Mouse (Mus musculus): ENCODE data around the gene Etfrf1.
A peak's percentile ranks its signal among the peaks of the same experiment; 100 is the strongest.

Gene Etfrf1

DNA sequence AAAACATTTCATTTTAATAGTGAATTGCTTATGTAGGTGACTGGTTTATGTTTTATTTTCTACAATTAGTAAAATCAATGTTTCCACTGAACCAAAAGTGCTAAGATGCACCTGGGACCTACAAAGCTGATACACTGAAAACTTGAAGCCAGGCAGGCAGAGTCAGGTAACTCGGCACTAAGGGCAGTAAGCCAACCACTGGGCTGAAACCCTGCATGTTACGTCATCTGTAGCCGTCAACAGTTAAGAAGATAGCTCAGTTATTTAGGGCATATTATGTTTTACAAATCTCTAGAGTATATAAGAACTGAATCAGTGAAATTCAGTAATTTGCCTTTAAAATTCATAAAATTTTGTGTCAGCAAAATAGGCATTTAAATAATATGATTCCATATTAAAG is 15.4 kb downstream of the Etfrf1 start:
- DNase-seq (ENCODE audit: low read depth, low spot score) = no peak

DNA sequence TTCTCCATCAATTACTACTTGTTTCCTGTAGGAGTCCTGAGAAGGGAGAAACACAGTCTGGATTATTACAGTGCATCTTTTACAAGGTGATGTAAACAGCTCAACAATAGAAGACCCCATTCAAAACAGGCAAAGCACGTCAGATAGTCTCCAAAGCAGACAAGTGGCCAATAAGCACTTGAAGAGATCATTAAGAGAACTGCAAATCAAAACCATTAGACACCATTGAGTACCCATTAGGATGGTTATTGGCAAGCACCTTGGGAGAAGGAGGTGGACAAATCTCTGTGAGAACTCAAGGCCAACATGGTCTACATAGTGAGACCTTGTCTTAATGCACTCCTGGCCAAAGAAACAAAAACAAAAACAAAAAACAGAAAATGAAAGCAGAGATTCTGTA is 23.5 kb downstream of the Etfrf1 start:
- DNase-seq (ENCODE audit: low read depth, low spot score) = no peak

DNA sequence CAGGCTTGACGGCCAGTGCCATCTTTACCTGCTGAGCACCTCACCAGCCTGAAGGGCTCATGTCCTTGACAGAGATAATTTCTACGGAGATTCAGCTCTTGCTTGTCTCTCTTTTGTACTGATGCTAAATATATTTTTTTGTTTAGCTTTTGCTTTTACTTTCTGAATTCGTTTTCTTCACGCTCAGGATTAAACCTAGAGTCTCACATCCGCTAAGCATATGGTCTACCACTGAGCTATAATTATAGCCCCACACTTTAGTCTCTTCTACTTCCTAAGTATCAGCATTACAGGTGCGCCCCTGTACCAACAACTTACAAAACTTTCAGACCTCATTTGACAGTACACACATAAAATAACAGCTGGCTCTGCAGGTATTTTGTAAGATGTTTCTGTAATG is 24.4 kb downstream of the Etfrf1 start:
- no peak for DNase-seq (ENCODE audit: low read depth, low spot score)

DNA sequence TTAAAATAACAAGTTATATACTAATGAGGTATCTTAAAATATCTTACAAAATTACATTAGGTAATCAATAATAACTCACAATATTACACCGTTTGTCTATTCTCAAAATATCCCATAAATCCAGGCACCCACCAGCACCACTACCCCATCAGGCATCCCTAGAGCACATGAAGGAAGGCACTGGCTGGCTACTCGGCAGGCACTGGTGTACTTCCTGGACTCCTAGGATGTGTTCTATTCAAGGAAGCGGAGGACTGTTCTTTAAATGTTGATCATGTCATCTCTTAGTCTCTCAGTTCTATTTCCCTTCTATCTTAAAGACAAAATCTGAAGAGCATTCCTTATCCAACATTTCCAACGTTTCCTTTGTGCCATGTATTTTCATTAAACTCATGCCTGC is 26.2 kb downstream of the Etfrf1 start:
- DNase-seq (ENCODE audit: low read depth, low spot score) = no peak

DNA sequence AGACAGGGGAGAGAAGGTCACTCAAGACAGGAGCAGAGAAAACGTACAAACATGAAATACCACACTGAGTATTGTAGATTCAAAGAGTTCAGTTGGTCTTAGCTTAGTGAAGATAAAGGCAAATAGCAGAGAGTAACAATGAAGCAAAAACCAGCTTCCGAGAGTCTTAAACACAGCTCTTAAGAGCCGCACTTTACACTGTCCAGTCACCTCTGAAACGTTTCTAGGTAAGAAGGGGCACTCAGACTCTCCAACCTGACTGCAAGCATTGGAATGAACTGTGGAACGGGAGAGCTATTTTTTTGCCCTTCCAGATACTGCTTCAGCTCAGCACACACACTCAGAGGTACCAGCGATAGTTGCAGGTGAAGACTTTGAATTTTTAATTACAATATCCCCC is 29.4 kb downstream of the Etfrf1 start:
- no peak for DNase-seq (ENCODE audit: low read depth, low spot score)

DNA sequence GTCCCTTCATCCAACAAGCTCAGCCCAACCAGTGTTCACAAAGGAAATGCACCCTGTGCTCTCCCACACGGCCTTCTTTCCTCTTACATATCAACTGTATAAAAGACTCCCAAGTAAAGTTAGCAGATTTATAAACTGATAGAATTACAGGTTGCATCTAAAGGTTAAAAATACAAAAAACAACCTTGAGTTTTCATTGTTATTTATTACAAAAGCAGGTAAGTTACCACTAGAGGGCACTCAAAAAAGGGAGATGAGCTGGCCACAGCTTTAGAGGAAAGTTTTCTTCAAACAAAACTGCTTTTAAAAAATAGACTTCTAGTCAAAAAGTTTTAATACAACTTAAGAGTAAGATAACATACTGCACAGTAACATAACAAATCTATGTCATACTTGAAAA is 31.6 kb downstream of the Etfrf1 start:
- no peak for DNase-seq (ENCODE audit: low read depth, low spot score)

DNA sequence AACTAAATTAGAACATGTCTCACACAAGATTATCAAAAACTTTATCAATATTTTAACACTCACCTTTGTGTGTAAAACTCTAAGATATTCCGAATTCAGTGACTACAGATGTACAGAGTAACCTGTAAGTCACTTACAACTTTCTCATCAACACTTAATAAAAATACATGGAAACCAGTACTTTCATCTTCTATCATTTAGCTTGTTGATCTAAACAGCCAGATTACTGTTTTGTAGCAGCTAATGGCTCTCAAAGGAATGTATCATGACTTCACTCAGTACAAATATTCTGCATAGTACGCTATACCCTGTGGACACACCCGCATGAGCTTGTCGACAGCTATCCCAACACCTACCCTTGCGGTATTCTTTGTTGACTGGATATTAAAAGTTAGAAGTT is 35.9 kb downstream of the Etfrf1 start:
- DNase-seq (ENCODE audit: low read depth, low spot score) = no peak

DNA sequence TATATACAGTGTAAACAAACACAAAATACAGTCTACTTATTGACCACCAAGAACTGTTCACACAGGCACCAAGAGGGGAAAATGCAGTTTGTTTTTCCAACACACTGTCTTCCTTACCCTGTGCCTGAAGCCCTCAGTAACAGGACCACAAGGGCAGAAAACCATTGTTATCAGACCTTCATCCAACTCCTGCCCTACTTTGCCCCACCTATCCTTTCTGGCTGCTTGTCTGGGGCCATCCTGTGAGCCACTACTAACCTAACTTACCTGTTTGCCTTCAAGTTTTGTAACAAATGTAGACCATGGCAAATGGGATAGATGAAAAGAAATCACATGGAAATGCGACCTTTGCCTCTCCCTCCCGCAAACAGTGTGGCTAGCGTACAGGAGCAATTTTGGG is 37.0 kb downstream of the Etfrf1 start:
- no peak for DNase-seq (ENCODE audit: low read depth, low spot score)

DNA sequence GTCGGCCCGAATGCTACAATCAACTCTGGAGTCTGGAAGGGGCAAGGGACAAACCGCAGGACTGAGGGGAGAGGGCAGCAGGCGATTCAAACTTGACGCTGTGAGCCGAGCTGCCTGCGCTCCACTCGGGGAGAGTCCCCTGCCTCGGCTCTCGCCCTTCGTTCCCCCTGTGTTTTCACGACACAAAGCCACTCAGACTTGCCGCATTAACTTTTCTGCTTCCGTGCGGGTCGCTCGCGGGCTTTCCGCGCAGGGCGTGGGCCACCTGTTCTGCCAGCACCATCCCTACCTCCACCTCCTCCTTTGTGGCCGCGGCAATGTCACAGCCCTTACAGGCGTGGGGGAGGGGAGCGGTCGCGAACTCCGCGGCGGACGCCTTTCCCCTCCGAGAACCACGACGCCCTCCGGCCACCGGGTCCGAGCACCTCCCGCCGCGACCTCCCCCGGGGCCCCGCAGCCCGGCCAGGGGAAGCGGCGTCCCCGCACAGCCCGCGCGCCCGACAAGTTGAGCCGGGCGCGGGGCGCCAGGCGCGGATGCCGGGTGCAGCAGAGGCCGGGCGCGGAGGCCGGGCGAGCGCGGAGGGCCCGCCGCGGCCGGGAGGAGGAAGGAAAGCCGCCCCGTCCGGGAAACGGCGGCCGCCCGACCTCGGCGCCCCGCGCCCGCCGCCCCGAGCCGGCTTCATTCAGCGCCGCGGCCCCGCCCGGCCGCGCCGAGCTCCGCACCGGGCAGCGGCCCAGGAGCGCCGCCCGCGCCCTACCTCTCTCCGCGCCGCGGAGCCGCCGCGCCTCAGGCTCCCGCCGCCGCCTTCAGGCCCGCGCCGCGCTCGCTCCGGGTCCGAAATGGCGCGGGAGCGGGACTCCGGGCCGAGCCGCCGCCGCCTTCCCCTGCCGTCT is 38.6 kb downstream of the Etfrf1 start:
- no peak for DNase-seq (ENCODE audit: low read depth, low spot score)

DNA sequence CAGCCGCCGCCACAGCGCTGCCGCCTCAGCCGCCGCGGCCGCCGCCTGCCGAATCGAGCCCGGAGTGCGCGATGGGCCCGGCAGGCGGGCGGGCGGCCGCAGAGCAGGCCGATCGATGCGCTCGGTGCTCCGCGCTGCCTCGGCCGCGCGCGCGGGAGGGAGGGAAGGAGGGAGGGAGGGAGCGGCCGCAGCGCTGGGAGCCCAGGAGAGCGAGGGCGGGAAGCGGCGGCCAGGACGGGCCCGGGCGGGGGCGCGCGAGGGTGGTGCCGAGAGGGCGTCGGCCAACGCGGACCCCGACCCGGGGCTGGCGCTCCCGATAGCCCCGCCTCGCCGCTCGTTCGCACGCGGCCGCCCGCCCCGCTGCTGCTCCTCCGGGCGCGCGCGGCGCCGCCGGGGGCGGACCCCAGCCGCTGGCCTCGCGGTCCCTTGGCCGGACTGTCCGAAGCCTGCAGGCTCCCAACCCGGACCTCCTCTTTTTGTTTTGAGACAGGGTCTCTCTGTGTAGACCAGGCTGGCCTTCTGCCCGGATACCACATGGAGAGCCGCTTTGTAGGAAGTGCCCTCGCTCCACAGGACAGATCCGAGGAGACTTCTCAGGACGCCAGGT is 39.4 kb downstream of the Etfrf1 start, which contains the start of gene Kras:
Gene Kras, minus strand, starts transcription at position 55 of the 607 bp plus-strand sequence.
- peak; percentile 70 for DNase-seq (ENCODE audit: low read depth, low spot score)

DNA sequence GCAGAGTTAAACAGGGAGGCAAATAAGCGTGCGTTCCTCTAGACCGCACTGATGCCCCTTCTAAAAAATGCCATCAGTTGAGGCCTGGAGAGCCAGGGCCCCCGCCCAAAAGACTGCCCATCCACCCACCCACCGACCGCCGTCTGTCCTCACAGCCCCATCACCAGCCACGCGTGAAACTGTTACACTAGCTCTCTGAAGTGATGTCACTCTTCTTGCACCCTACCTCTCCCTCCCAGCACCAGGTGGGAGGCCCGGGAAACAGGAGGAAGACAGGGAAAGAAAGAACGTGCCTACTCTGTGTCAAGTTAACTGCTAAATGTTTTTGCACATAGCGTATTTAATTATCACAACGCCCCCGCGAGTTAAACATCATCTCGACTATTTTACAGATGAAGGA is 39.9 kb downstream of the Etfrf1 start:
- DNase-seq (ENCODE audit: low read depth, low spot score) = no peak

DNA sequence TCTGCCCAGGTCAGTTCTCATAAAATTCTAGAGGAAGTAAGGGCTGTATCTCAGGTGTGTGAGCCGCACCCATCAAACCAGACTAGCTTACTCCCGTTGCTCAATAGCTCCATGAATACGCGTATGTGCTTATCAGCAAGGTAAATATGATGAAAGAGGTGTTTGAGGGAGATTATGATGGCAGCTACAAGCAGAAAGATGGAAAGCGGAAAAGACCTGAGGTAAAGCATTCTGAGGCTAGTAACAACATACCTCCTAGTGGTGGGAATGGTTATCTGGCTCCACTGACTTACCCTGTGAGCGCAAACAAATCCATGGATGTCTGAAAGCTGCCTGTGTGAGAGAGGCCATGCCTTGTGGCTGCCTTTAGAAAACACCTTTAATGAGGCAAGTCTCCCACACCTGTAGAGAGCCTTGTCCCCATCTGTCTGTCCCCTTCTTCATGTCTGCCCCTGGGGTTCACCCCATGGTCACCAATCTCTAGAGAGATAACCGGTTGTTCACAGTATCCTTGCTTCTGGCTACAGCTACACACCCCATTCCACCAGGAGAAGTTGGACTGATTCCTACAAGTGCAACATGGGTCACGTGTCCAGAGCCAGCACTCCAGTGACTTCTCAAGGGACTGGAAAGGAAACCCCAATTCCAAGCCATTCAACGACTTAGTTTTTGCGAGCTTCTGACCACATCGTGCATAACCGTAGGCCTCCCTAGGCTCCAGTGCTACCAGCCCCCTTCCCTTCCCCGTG is 45.2 kb downstream of the Etfrf1 start:
- no peak for DNase-seq (ENCODE audit: low read depth, low spot score)

DNA sequence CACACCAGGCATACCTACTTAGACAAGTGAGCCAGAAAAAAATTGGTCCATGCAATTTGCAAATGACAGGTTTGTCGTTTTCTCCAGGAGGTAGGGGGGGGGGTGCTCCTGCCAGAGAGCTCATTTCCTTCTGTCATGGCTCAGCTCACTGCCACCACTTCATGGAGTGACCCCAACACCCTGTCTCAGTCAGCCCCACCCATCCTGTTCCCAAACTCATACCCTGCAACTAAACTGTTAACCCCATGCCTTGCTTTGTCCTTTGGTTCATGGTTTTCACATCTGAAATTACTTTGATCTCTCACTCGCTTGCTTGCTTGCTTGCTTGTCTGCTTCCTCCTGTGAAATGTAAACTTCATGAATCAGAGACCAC is 45.8 kb downstream of the Etfrf1 start:
- DNase-seq (ENCODE audit: low read depth, low spot score) = no peak

DNA sequence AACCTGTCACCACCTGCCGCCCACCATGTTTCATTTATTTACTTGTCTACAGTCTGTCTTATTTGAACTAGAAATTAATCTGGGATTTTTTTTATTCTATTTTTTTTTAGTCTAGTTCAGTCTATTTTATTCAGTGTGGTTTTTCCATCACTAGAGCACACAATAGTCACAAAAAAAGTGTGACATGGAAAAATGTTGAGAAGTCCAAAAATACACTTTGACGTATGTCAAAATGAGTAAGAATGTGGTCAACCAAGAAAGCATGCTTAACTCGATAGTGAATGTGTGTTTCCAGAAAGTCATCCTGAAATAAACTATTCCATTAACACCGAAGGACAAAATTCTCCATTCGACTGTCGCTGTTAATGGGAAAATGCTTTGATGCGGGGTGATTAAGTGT is 51.4 kb downstream of the Etfrf1 start:
- DNase-seq (ENCODE audit: low read depth, low spot score) = no peak

Data from brain, embryonic 18.5 days (tissue).